Mouse (Mus musculus) hindbrain, embryonic 12.5 days (tissue): Measurements from ENCODE around the gene Cryba2. TPM values are rescaled to one million over a fixed set of nuclear protein-coding genes. Genes with fewer than 3 reads are reported as not detected.

ENCODE experiments used
- ATAC-seq: fragments of 200-750 bp; cut with Nextera tagmentation; 2 replicates; pipeline ENCODE4 v1.8.0; 2017; ENCODE audit warnings: moderate TSS enrichment; ENCODE audit not compliant: low FRiP score
- H3K27ac ChIP-seq: fragments of 300-500 bp; sonication (generic); 2 replicates; pipeline ENCODE4 v1.5.1; 2016; ENCODE audit warnings: mild to moderate bottlenecking
- H3K27me3 ChIP-seq: fragments of 300-500 bp; sonication (generic); 2 replicates; pipeline ENCODE4 v1.6.1; 2016; ENCODE audit warnings: mild to moderate bottlenecking
- H3K36me3 ChIP-seq: fragments of 300-500 bp; sonication (generic); 2 replicates; pipeline ENCODE4 v1.6.1; 2016; ENCODE audit warnings: mild to moderate bottlenecking
- H3K4me1 ChIP-seq: fragments of 300-500 bp; sonication (generic); 2 replicates; pipeline ENCODE4 v1.6.1; 2016
- H3K4me2 ChIP-seq: fragments of 300-500 bp; sonication (generic); replicated peaks from 2 replicates; pipeline ENCODE4 v1.6.1; 2016; ENCODE audit warnings: mild to moderate bottlenecking
- H3K4me3 ChIP-seq: fragments of 300-500 bp; sonication (generic); 2 replicates; pipeline ENCODE4 v1.5.1; 2016; ENCODE audit warnings: mild to moderate bottlenecking
- H3K9ac ChIP-seq: fragments of 300-500 bp; sonication (generic); 2 replicates; pipeline ENCODE4 v1.6.1; 2016; ENCODE audit warnings: mild to moderate bottlenecking, moderate library complexity
- H3K9me3 ChIP-seq: fragments of 300-500 bp; sonication (generic); replicated peaks from 2 replicates; pipeline ENCODE4 v1.6.1; 2016; ENCODE audit warnings: mild to moderate bottlenecking
- WGBS: fragments of 180-500 bp; shearing (Covaris S2); methylation state at CpG from one replicate; pipeline ENCODE4 v1.1.7; 2016; 5-methylcytosine and 5-hydroxymethylcytosine counted together
- microRNA counts: library from miRNA; unstranded; fragments of <30 nt; microRNA quantifications from one replicate; lab custom pipeline; 2017
- microRNA-seq: library from miRNA; unstranded; fragments of <30 nt; microRNA quantifications from one replicate; pipeline ENCODE4, GENCODE M21; 2017
- polyA plus RNA-seq: library from polyadenylated mRNA; unstranded; fragments of >200 nt; fragmentation: Nextera tagmentation; extraction: Ambion mirVana; gene quantifications from 2 replicates; pipeline ENCODE4 v1.2.1, GENCODE M21; 2016

Gene Cryba2
- polyA plus RNA-seq, 1 experiment from 2014 or later = 2.8 TPM

DNA sequence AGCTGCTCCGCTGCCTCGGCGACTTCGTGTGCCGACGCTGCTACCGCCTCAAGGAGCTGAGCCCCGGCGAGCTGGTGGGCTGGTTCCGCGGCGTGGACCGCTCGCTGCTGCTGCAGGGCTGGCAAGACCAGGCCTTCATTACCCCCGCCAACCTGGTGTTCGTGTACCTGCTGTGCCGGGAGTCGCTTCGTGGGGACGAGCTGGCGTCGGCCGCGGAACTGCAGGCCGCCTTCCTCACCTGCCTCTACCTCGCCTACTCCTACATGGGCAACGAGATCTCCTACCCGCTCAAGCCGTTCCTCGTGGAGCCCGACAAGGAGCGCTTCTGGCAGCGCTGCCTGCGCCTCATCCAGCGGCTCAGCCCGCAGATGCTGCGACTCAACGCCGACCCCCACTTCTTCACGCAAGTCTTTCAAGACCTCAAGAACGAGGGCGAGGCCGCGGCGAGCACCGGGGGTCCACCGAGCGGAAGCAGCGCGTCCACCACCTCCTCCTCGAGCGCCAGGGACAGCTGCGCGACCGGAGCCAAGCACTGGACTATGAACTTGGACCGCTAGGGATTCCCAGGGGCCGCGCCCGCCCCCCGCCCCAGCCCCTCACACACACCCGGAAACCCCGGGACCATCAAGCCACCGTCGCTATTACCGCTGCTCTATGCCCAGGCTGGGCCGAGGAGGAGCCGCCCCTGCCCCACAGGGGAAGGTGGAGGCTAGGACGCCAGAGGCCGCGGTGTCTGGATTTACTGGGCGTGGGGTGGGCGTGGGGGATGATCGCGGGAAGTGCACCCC is 37.1 kb downstream of the Cryba2 start:
- Histone ChIP-seq H3K4me1 (peaks cover 71% of the 10 kb centered on the region), H3K4me3 (peak overlapping the region; percentile 90), H3K4me2 (peak overlapping the region; percentile 86), H3K27me3 (peaks cover 62% of the 10 kb centered on the region), H3K36me3 (no peaks in the 10 kb centered on the region), H3K9ac (peak overlapping the region; percentile 96), H3K9me3 (no peaks in the 10 kb centered on the region), H3K27ac (peak overlapping the region; percentile 92)
- WGBS = under 1% methylated on average over 72 of the region's 74 CpGs
- ATAC-seq = no peak

DNA sequence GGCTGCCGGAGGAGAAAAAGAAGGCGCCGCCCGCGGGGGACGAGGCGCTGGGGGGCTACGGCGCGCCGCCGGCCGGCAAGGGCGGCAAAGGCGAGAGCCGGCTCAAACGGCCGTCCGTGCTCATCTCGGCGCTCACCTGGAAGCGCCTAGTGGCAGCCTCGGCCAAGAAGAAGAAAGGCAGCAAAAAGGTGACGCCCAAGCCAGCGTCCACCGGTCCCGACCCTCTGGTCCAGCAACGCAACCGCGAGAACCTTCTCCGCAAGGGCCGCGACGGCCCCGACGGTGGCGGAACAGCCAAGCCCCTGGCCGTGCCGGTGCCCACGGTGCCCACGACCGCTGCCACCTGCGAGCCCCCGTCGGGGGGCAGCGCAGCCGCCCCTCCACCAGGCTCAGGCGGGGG is 37.8 kb downstream of the Cryba2 start:
- WGBS = 0% methylated on average over 43 of the region's 48 CpGs

DNA sequence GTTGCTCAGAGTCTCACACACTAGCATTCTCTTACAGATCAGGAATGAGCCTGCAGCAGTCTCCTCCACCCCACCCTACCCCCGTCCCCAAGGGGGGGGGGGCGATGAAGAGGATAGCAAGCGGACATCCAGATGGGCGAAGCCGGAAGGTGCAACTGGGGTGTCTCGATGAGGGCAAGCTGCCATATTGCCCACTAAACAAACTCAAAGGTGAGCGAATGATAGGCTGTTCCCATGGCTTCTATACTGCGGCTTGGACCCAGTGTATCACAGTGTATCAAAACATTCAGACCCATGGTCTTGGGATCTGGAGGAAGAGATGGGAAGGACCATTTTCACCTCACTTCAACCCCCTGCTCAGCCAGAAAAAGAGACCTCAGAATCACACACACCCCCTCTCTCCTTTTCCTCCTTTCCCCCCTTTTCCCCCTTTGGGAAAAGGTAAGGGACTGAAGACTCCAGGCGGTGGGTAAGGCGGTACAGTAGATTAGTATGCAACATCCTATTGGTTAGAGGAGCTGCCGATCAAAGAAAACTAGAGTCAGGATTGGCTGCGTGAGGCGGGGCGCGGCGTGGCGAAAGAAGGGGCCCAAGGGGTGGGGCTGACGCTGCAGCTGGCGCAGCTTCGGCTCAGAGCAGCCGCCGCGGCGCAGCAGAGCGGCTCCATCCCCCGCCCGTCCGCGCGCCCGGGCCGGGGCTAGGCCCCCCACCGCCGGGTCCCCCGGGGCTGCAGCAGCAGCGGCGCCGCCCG is 38.5 kb downstream of the Cryba2 start, which contains the start of gene Cdk5r2:
Gene Cdk5r2, plus strand, starts transcription at position 629 of the 751 bp plus-strand sequence.
- Histone ChIP-seq H3K27ac (peak within 1 kb of the TSS; percentile 92), H3K4me1 (peaks cover 74% of the 10 kb centered on the region), H3K36me3 (no peaks in the 10 kb centered on the region), H3K27me3 (peaks cover 70% of the 10 kb centered on the region), H3K9ac (peak within 1 kb of the TSS; percentile 96), H3K9me3 (no peaks in the 10 kb centered on the region), H3K4me3 (peak within 1 kb of the TSS; percentile 90), H3K4me2 (peak within 1 kb of the TSS; percentile 86)
- WGBS = 3% methylated on average over 39 of the region's 39 CpGs
- peak; percentile 82 for ATAC-seq

More for the DNA sequence above, 37.8 kb downstream of the Cryba2 start:
- Histone ChIP-seq H3K4me3 (peak overlapping the region; percentile 90), H3K27me3 (peaks cover 69% of the 10 kb centered on the region), H3K4me1 (peaks cover 74% of the 10 kb centered on the region), H3K9ac (peak overlapping the region; percentile 96), H3K9me3 (no peaks in the 10 kb centered on the region), H3K36me3 (no peaks in the 10 kb centered on the region), H3K27ac (peak overlapping the region; percentile 92), H3K4me2 (peak overlapping the region; percentile 86)
- 0 out of 2 replicates have a peak, but pooled peaks have one; percentile 5 for ATAC-seq

DNA sequence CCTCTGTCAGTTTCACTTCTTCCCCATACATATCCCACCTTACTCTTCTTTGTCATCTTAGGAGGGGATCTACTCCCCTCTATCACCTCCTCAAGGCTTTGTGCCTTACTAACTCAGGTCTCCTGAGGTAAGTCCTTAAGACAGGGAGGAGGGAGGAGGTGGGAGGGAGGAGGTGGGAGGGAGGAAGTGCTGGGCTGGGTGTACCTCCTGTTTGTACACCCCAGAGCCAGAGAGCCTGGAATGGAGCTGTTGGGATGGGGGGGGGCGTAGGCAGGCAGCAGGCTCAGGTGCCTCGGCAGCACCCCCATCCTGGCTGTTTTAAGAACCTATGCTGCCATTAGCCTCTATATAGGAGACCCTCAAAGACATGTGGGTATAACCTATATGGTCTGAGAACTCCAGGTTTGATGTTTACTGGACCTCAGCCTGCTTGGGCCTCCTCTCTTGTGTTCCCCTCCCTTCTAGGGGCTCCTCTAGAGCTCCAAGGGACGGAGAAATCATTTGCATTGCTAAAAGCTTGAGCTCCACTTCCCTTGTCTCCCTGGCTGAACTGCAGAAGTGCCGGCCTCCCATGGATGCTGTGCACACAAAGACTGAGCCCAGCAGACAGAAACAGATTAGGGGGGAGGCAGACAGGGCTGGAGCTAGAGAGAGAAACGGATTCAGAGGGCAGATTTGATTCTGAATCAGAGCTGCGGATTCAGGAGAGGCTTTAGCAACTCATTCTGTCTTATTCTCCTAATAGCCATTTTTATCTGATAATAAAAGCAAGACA is 41.8 kb downstream of the Cryba2 start:
- ATAC-seq = no peak
- Histone ChIP-seq H3K4me1 (peaks cover 44% of the 10 kb centered on the region), H3K27ac (peak overlapping the region; percentile 57), H3K9ac (peak overlapping the region; percentile 36), H3K4me2 (no peak overlapping the region), H3K9me3 (no peaks in the 10 kb centered on the region), H3K4me3 (no peak overlapping the region), H3K27me3 (peaks cover 45% of the 10 kb centered on the region), H3K36me3 (no peaks in the 10 kb centered on the region)
- 18% methylated on average over 6 of the region's 6 CpGs for WGBS

DNA sequence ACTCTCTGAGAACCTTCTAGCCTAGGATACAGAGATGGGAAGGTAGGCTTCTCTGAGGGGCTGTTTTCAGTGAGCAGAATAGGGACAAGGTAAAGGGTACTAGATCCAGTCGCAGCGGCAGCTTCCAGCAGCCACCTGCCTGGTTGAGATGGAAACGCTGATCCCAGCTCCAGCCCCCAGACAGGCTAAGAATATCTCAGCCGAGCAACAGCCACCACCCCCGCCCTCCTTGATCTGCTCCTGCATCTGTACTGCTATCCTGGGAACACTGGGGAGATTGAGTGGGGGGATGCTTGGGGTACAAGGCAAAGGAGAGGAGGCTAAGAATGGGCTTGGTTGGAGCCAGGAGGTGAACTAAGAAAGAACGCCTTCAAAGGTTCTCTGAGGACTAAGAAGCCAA is 42.7 kb downstream of the Cryba2 start:
- H3K36me3 ChIP-seq = no peaks in the 10 kb centered on the region
- peaks cover 36% of the 10 kb centered on the region for H3K4me1 ChIP-seq
- no peak overlapping the region for H3K4me3 ChIP-seq
- no peak overlapping the region for H3K4me2 ChIP-seq
- no peak for ATAC-seq
- H3K9me3 ChIP-seq = no peaks in the 10 kb centered on the region
- no peak overlapping the region for H3K9ac ChIP-seq
- 29% methylated on average over 6 of the region's 6 CpGs for WGBS
- H3K27me3 ChIP-seq = peaks cover 36% of the 10 kb centered on the region
- H3K27ac ChIP-seq = no peak overlapping the region

DNA sequence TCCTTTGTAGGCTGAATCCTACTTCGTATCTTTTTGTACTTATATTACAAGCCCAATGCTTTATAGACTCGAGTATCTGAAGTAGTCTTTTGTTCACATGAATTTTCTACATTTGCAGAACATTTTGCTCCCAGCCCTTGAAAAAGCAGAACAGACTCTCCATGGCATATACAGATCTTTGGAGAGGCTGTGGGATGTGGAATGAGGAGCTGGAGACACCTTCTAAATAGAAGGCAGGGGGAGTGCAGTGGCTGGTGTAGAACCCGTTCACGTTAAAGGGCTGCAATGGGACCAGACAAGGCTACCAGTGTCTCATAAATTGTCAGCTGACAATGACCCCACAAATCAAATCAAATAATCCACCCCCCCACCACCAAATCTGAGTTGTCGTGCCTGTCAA is 44.0 kb downstream of the Cryba2 start:
- Histone ChIP-seq H3K4me2 (no peak overlapping the region), H3K27me3 (peaks cover 33% of the 10 kb centered on the region), H3K4me1 (peaks cover 28% of the 10 kb centered on the region), H3K27ac (no peak overlapping the region), H3K4me3 (no peak overlapping the region), H3K9me3 (no peaks in the 10 kb centered on the region), H3K9ac (no peak overlapping the region), H3K36me3 (no peaks in the 10 kb centered on the region)
- WGBS = 74% methylated on average over 5 of the region's 5 CpGs
- ATAC-seq = no peak

DNA sequence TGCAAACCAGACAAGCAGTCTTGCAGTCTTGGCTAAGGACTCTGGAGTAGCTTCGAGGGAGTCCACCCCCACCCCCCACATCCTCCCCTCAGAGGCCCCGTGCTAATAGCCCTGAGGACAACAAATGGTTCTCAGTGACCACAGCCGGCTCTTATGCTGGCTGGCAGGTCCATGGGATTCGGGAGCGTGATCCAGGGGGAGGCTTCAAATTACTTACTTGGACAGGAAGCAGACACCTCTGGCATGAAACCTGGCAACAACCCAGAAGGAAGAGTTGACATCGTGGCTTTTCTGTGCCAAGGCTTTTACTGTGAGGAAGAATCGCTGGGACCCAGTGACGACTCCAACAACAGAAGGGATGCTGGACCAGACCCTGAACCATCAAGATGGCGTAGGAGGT is 46.6 kb downstream of the Cryba2 start:
- no peaks in the 10 kb centered on the region for H3K9me3 ChIP-seq
- no peak overlapping the region for H3K4me2 ChIP-seq
- H3K4me1 ChIP-seq = peaks cover 11% of the 10 kb centered on the region
- no peak overlapping the region for H3K9ac ChIP-seq
- 49% methylated on average over 9 of the region's 9 CpGs for WGBS
- no peak for ATAC-seq
- H3K4me3 ChIP-seq = no peak overlapping the region
- peaks cover 16% of the 10 kb centered on the region for H3K27me3 ChIP-seq
- no peaks in the 10 kb centered on the region for H3K36me3 ChIP-seq
- no peak overlapping the region for H3K27ac ChIP-seq

DNA sequence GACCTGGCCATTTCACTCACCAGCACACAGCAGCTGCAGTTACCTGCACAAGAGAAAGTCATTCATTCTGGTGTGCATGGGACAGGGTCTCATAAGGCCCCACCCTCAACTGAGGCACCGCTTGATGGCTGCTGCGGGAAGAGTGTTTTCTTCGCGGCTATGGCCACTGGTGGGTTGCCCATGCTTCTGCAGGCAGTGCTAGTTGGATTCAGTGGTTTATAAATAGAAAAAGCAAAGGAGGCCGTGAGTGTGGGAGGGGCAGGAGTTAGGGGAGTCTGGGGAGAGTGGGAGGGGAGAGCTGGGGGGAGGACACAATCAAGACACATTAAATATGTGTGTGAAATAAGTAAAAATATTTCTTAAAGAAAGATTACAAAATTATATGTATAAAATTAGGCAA is 49.9 kb downstream of the Cryba2 start:
- H3K4me2 ChIP-seq = no peak overlapping the region
- H3K27ac ChIP-seq = no peak overlapping the region
- WGBS = 83% methylated on average over 5 of the region's 5 CpGs
- H3K4me3 ChIP-seq = no peak overlapping the region
- H3K36me3 ChIP-seq = no peaks in the 10 kb centered on the region
- H3K9ac ChIP-seq = no peak overlapping the region
- H3K4me1 ChIP-seq = no peaks in the 10 kb centered on the region
- ATAC-seq = no peak
- H3K9me3 ChIP-seq = no peaks in the 10 kb centered on the region
- no peaks in the 10 kb centered on the region for H3K27me3 ChIP-seq

MicroRNA genes within 50 kb of the gene (microRNA counts, 519-probe panel; counts per million panel counts)
- microRNA mmu-miR-375 (lab: Ali Mortazavi, UCI) = 4,127 counts per million, percentile 83 among the panel's probes with 10 or more counts

Small RNA genes within 50 kb of the gene (microRNA-seq; reads per million reads assigned to microRNA genes)
- gene Mir375 = 1,476 reads per million, percentile 78 among the genes with 10 or more reads in this experiment

Other genes with a start within 250 kb of the Cryba2 start
- 27.1 and 36.5 TPM in 2 replicates for gene Ttll4, start 231.4 kb downstream of the Cryba2 start, polyA plus RNA-seq
- gene Cyp27a1, start 179.6 kb downstream of the Cryba2 start, polyA plus RNA-seq = 3.2 and 4.6 TPM in 2 replicates
- gene Prkag3, start 143.9 kb downstream of the Cryba2 start, polyA plus RNA-seq = 0.21 and 0.38 TPM in 2 replicates
- 9.6 and 11.4 TPM in 2 replicates for gene Wnt6, start 121.3 kb downstream of the Cryba2 start, polyA plus RNA-seq
- gene Wnt10a, start 101.6 kb downstream of the Cryba2 start, polyA plus RNA-seq = 1.2 and 2.3 TPM in 2 replicates
- 6.9 and 7.5 TPM in 2 replicates for gene Cdk5r2, start 38.2 kb downstream of the Cryba2 start, polyA plus RNA-seq
- gene Fev, start 7.7 kb downstream of the Cryba2 start, polyA plus RNA-seq = 7.0 and 7.6 TPM in 2 replicates
- 0.85 and 1.9 TPM in 2 replicates for gene Cfap65, start 42.5 kb upstream of the Cryba2 start, polyA plus RNA-seq
- gene Ihh, start 58.5 kb upstream of the Cryba2 start, polyA plus RNA-seq = 0.14 and 0.83 TPM in 2 replicates
- 10.5 and 12.8 TPM in 2 replicates for gene Nhej1, start 232.1 kb upstream of the Cryba2 start, polyA plus RNA-seq
- gene Slc23a3, start 240.7 kb upstream of the Cryba2 start, polyA plus RNA-seq = 0.10 TPM in 1 of 2 replicates, not detected in the other
- gene Cnppd1, start 249.6 kb upstream of the Cryba2 start, polyA plus RNA-seq = 66.4 and 67.0 TPM in 2 replicates
- 81.6 and 83.1 TPM in 2 replicates for gene Retreg2, start 249.6 kb upstream of the Cryba2 start, polyA plus RNA-seq